ENCODE assay signal across 20 mouse cellular contexts in the genomic region with DNA sequence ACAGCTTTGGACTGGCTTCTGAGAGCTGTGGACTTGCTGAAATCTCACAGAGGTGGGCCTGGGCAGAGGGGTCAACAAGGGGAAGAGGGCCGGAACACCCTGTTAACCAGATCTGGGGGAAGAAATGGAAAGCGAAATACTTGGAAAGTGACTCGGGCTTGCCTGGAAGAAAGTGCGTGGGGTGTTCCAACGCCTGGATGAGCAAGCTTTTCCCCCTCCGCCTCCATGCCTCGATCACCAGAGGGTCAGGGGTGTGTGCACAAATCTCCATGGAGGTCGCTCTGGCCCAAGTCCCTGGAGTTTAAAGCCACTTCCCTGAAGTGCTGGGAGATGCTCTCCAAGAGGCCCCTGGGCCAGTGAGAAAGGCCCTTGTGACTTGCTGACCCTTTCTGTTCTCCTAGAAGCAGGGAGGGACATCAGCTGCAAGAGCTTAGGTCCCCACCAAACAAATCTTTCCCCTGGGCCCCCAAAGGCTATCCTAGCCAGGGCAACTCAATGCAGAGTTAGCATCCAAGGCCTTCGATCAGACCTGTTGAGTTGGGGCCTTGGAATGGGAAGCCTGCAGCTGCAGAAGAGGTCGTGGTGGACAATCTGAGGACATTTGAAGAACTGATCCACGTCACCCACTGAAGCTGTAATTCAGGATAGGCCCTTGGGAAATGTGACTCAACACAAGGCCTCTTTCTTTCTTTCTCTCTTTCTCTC.
DNase-seq lines count a peak whose midpoint lies in the region; ATAC-seq and TF ChIP-seq lines count a peak whose summit lies in the region.
"Had no signal": no experiment of that assay in that cellular context is flagged by ENCODE, and none has a peak within 500 bp of the region (broad histone marks: within the 10 kb centered on the region; RNA-seq: fewer than 3 reads in every experiment).

No protein-coding gene starts in this region.

- no peak overlapping the region for H3K4me2 ChIP-seq in kidney, embryonic 15.5 days
- H3K4me2 ChIP-seq: embryonic facial prominence, embryonic 12.5 days; forebrain, embryonic 15.5 days; hindbrain, embryonic 12.5 days had no signal

- no peak overlapping the region for H3K4me3 ChIP-seq in kidney, embryonic 15.5 days (replicated peaks)
- no peak overlapping the region for H3K4me3 ChIP-seq in brown adipose tissue, adult 24 weeks (ENCODE audit: insufficient read depth, low read depth, low read length)
- H3K4me3 ChIP-seq in small intestine, adult 2 months (ENCODE audit: low read depth, low read length), result no peak overlapping the region
- H3K4me3 ChIP-seq: embryonic facial prominence, embryonic 12.5 days; forebrain, embryonic 15.5 days; hindbrain, embryonic 12.5 days had no signal

- no peak for TF ChIP-seq CTCF in small intestine, adult 2 months (IDR thresholded peaks at IDR 0.05; ENCODE audit: extremely low read depth, insufficient read length, insufficient replicate concordance, low read depth, low read length)

- H3K9ac ChIP-seq in kidney, embryonic 15.5 days, result no peak overlapping the region
- H3K9ac ChIP-seq: embryonic facial prominence, embryonic 12.5 days; forebrain, embryonic 15.5 days; hindbrain, embryonic 12.5 days had no signal

- 65% methylated on average over 11 of the region's 11 CpGs for WGBS in kidney, embryonic 15.5 days
- 81% methylated on average over 11 of the region's 11 CpGs for WGBS in small intestine, adult 2 months

- peaks cover 9% of the 10 kb centered on the region for H3K4me1 ChIP-seq in kidney, embryonic 15.5 days
- peaks cover 5% of the 10 kb centered on the region for H3K4me1 ChIP-seq in brown adipose tissue, adult 24 weeks (ENCODE audit: control insufficient read depth, insufficient read depth, insufficient read length, low read length)
- H3K4me1 ChIP-seq in small intestine, adult 2 months (ENCODE audit: control insufficient read depth, insufficient read depth, insufficient read length, low read length), result no peaks in the 10 kb centered on the region

- 0 out of 2 replicates have a peak, but pooled peaks have one; percentile 22 for ATAC-seq in kidney, embryonic 15.5 days (replicated peaks; ENCODE audit: low FRiP score)
- no peak for ATAC-seq in megakaryocyte, adult 5-6 weeks (ENCODE audit: poor library complexity, severe bottlenecking)
- ATAC-seq: CD4-positive, CD25-positive, alpha-beta regulatory T cell, adult 4 months; forebrain, embryonic 15.5 days; hindbrain, embryonic 16.5 days; inflammation-experienced regulatory T-cells, adult 6 months had no signal

- H3K27me3 ChIP-seq in kidney, embryonic 15.5 days, result no peaks in the 10 kb centered on the region
- no peaks in the 10 kb centered on the region for H3K27me3 ChIP-seq in small intestine, adult 2 months (ENCODE audit: control insufficient read depth, insufficient read depth, low read length)
- H3K27me3 ChIP-seq: embryonic facial prominence, embryonic 12.5 days; forebrain, embryonic 15.5 days; hindbrain, embryonic 12.5 days had no signal

- TF ChIP-seq POLR2A in small intestine, adult 2 months (IDR thresholded peaks at IDR 0.05; ENCODE audit: low read depth, low read length), result no peak

- H3K9me3 ChIP-seq in kidney, embryonic 15.5 days (replicated peaks), result no peaks in the 10 kb centered on the region
- H3K9me3 ChIP-seq: embryonic facial prominence, embryonic 12.5 days; forebrain, embryonic 15.5 days; G1E; hindbrain, embryonic 12.5 days had no signal

- H3K27ac ChIP-seq in kidney, embryonic 15.5 days, result no peak overlapping the region
- H3K27ac ChIP-seq in brown adipose tissue, adult 24 weeks (replicated peaks; ENCODE audit: low read depth, low read length), result peak overlapping the region; percentile 70
- H3K27ac ChIP-seq in small intestine, adult 2 months (ENCODE audit: insufficient read depth, low read depth, low read length), result 0 out of 2 replicates have a peak overlapping the region, but pooled peaks have one; percentile 25
- H3K27ac ChIP-seq: embryonic facial prominence, embryonic 12.5 days; forebrain, embryonic 15.5 days; hindbrain, embryonic 12.5 days had no signal

- no peaks in the 10 kb centered on the region for H3K36me3 ChIP-seq in kidney, embryonic 15.5 days
- no peaks in the 10 kb centered on the region for H3K36me3 ChIP-seq in small intestine, adult 2 months (ENCODE audit: control insufficient read depth, insufficient read depth, low read length)
- H3K36me3 ChIP-seq: embryonic facial prominence, embryonic 12.5 days; forebrain, embryonic 15.5 days; G1E; hindbrain, embryonic 12.5 days had no signal

- peak; percentile 53 for DNase-seq in gastrocnemius, adult 18-20 months (ENCODE audit: low spot score)
- no peak for DNase-seq in gastrocnemius, postnatal 10 days
- DNase-seq in kidney, postnatal 25 days, result no peak
- DNase-seq: adrenal gland, adult 8-10 months; B cell, adult 2 months; cerebellum, adult 11 months; cerebellum, adult 8-10 months; cerebellum, postnatal 14 days; heart, postnatal 4 days had no signal
